Mouse (Mus musculus): ENCODE measurements around the gene Cst6. TPM values are rescaled to one million over a fixed set of nuclear protein-coding genes. Genes with fewer than 3 reads are reported as not detected.
A peak's percentile ranks its signal among the peaks of the same experiment; 100 is the strongest.
"Not testable (repeated sequence)": the region's sequence is repeated elsewhere in the genome, so short reads cannot be mapped to it uniquely, and the experiment has no call there.

The Cst6 gene
- polyA plus RNA-seq (2015; fragmentation: Nextera tagmentation; extraction: Ambion mirVana): 3.0 and 4.7 TPM in 2 replicates

GRCm38 (mm10) chr19:5349502-5349873, at the start of gene Cst6:
Gene Cst6 (minus strand): TSS chr19:5349574.
- not testable (repeated sequence) for H3K9me3 ChIP-seq (ENCODE audit: control insufficient read depth, low read length); H3K4me1 ChIP-seq (replicated peaks; ENCODE audit: control insufficient read depth, insufficient read depth, low read length); ATAC-seq; H3K27ac ChIP-seq (ENCODE audit: low read length); H3K36me3 ChIP-seq (ENCODE audit: control insufficient read depth, insufficient read depth); H3K27me3 ChIP-seq (replicated peaks; ENCODE audit: control insufficient read depth, insufficient read depth, low read length)
- peak within 1 kb of the TSS; percentile 41 for H3K4me3 ChIP-seq (replicated peaks; ENCODE audit: low read length)
- 62% methylated on average over 6 of the region's 6 CpGs for WGBS
- H3K4me2 ChIP-seq (ENCODE audit: low read length): peak within 1 kb of the TSS; percentile 74
- peak within 1 kb of the TSS; percentile 69 for H3K9ac ChIP-seq (replicated peaks; ENCODE audit: low read depth, low read length)

- peaks cover 2% of the 10 kb centered on the region; the same call in 1 of the 2 replicates for H3K4me1 ChIP-seq (replicated peaks; ENCODE audit: control insufficient read depth, insufficient read depth, low read length)
- no peak overlapping the region for H3K4me3 ChIP-seq (replicated peaks; ENCODE audit: low read length)
- no peak overlapping the region for H3K4me2 ChIP-seq (ENCODE audit: low read length)
- H3K9me3 ChIP-seq (ENCODE audit: control insufficient read depth, low read length): no peaks in the 10 kb centered on the region
- WGBS: 71% methylated on average over 4 of the region's 4 CpGs
- no peaks in the 10 kb centered on the region for H3K36me3 ChIP-seq (ENCODE audit: control insufficient read depth, insufficient read depth)
- no peak overlapping the region for H3K9ac ChIP-seq (replicated peaks; ENCODE audit: low read depth, low read length)
- no peak overlapping the region for H3K27ac ChIP-seq (ENCODE audit: low read length)
- no peak for ATAC-seq
- H3K27me3 ChIP-seq (replicated peaks; ENCODE audit: control insufficient read depth, insufficient read depth, low read length): no peaks in the 10 kb centered on the region
Measured at GRCm38 (mm10) chr19:5395371-5395770, 46.0 kb upstream of the Cst6 start.

DNA sequence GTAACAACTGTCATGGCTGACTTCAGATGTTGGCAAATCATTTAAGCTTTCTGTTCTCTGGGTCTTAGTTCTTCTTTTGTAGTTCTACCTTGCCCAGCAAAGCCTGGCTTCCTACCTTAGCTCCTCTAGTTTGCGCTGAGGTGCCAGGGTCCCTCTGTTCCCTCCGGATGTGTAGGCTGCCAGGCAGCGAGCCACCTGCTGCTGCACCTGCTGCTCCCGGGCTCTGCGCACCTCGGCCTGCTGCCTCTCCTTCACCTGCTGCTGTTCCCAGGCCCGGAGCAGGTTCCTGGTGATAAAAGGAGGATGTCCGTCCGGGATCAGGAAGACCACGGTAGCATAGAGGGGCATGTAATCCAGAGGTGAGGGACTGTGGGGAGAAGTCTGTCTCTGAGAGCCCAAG, 44.8 kb upstream of the Cst6 start:
- 58% methylated on average over 10 of the region's 10 CpGs for WGBS
- Histone ChIP-seq H3K4me1 (replicated peaks; ENCODE audit: control insufficient read depth, insufficient read depth, low read length) (peaks cover 14% of the 10 kb centered on the region), H3K9ac (replicated peaks; ENCODE audit: low read depth, low read length) (no peak overlapping the region), H3K27ac (ENCODE audit: low read length) (no peak overlapping the region), H3K36me3 (ENCODE audit: control insufficient read depth, insufficient read depth) (no peaks in the 10 kb centered on the region), H3K9me3 (ENCODE audit: control insufficient read depth, low read length) (no peaks in the 10 kb centered on the region), H3K4me3 (replicated peaks; ENCODE audit: low read length) (no peak overlapping the region), H3K27me3 (replicated peaks; ENCODE audit: control insufficient read depth, insufficient read depth, low read length) (no peaks in the 10 kb centered on the region), H3K4me2 (ENCODE audit: low read length) (no peak overlapping the region)
- ATAC-seq: no peak

DNA sequence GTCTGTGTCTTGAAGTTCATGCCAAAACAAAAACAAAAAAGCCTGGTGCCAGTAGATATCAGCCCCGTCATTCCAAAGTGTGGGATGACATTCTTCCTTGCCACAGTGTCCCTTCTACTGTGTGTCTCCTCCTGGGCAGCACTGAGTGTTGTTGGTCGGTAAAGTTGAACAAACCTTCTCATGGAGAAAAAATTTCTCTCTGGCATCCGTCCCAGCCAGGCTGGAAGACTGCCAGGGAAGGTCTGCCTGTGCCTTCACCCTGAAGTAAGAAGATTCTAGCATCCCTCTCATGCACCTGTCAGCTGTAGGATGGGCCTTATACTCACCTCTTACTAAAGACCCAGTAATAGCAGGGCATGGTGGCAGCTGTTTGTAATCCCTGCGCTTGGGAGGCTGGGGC, 43.5 kb upstream of the Cst6 start:
- Histone ChIP-seq H3K27me3 (replicated peaks; ENCODE audit: control insufficient read depth, insufficient read depth, low read length) (no peaks in the 10 kb centered on the region), H3K4me2 (ENCODE audit: low read length) (no peak overlapping the region), H3K9me3 (ENCODE audit: control insufficient read depth, low read length) (no peaks in the 10 kb centered on the region), H3K9ac (replicated peaks; ENCODE audit: low read depth, low read length) (no peak overlapping the region), H3K27ac (ENCODE audit: low read length) (no peak overlapping the region), H3K4me1 (replicated peaks; ENCODE audit: control insufficient read depth, insufficient read depth, low read length) (peaks cover 16% of the 10 kb centered on the region), H3K36me3 (ENCODE audit: control insufficient read depth, insufficient read depth) (no peaks in the 10 kb centered on the region), H3K4me3 (replicated peaks; ENCODE audit: low read length) (no peak overlapping the region)
- WGBS: 29% methylated on average over 4 of the region's 4 CpGs
- no peak for ATAC-seq

DNA sequence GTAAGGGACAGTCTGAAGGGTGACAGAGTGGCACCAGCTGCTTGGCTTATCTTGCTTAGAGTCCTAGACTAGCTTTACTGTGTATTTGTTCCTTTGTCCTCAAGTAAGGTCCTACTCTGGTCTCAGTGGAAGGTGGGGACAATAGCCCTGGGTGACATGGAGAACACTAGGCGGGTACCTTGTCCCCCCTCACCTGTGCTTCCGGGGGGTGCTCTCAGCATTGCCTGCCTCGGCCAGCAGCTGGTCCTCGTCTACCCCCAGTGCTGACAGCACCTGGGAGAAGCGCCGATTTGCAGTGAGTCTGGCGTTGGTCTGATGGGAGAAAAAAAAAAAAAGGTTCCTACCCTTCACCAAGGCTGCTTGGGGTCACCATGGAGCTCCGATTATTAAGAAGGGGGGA, 41.0 kb upstream of the Cst6 start:
- Histone ChIP-seq H3K27me3 (replicated peaks; ENCODE audit: control insufficient read depth, insufficient read depth, low read length) (no peaks in the 10 kb centered on the region), H3K4me3 (replicated peaks; ENCODE audit: low read length) (no peak overlapping the region), H3K9ac (replicated peaks; ENCODE audit: low read depth, low read length) (no peak overlapping the region), H3K9me3 (ENCODE audit: control insufficient read depth, low read length) (no peaks in the 10 kb centered on the region), H3K4me1 (replicated peaks; ENCODE audit: control insufficient read depth, insufficient read depth, low read length) (peaks cover 32% of the 10 kb centered on the region), H3K36me3 (ENCODE audit: control insufficient read depth, insufficient read depth) (no peaks in the 10 kb centered on the region), H3K4me2 (ENCODE audit: low read length) (no peak overlapping the region), H3K27ac (ENCODE audit: low read length) (no peak overlapping the region)
- WGBS: 88% methylated on average over 8 of the region's 8 CpGs
- no peak for ATAC-seq

DNA sequence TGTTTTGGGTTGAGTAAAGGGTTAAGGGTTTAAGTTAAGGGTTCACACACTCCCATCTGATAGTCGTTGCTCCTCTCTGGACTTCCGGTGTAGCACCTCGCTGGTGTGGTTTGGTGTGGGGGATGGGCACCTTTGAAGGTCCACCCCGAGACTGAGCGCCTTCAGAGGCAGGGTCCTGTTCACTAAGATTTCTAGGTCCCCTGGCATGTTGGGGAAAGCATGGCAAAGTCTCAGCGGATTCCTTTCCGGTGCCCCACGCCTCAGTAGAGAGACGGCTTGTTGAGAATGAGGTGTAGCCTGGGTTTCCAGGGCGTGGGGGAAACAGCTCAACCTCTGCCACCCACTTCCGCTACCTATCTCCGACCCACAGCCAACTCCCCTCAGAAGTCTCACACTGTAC, 40.3 kb upstream of the Cst6 start:
- Histone ChIP-seq H3K4me1 (replicated peaks; ENCODE audit: control insufficient read depth, insufficient read depth, low read length) (peaks cover 32% of the 10 kb centered on the region), H3K27me3 (replicated peaks; ENCODE audit: control insufficient read depth, insufficient read depth, low read length) (no peaks in the 10 kb centered on the region), H3K4me2 (ENCODE audit: low read length) (peak overlapping the region; percentile 65), H3K4me3 (replicated peaks; ENCODE audit: low read length) (peak overlapping the region; percentile 83), H3K9me3 (ENCODE audit: control insufficient read depth, low read length) (no peaks in the 10 kb centered on the region), H3K27ac (ENCODE audit: low read length) (no peak overlapping the region), H3K9ac (replicated peaks; ENCODE audit: low read depth, low read length) (no peak overlapping the region), H3K36me3 (ENCODE audit: control insufficient read depth, insufficient read depth) (no peaks in the 10 kb centered on the region)
- no peak for ATAC-seq
- WGBS: 62% methylated on average over 12 of the region's 12 CpGs

- peaks cover 5% of the 10 kb centered on the region for H3K36me3 ChIP-seq (ENCODE audit: control insufficient read depth, insufficient read depth)
- peak; percentile 97 for ATAC-seq
- H3K9ac ChIP-seq (replicated peaks; ENCODE audit: low read depth, low read length): peak within 1 kb of the TSS; percentile 79
- peak within 1 kb of the TSS; percentile 83 for H3K4me3 ChIP-seq (replicated peaks; ENCODE audit: low read length)
- peak within 1 kb of the TSS; percentile 65 for H3K4me2 ChIP-seq (ENCODE audit: low read length)
- no peaks in the 10 kb centered on the region for H3K27me3 ChIP-seq (replicated peaks; ENCODE audit: control insufficient read depth, insufficient read depth, low read length)
- WGBS: 2% methylated on average over 43 of the region's 43 CpGs
- H3K4me1 ChIP-seq (replicated peaks; ENCODE audit: control insufficient read depth, insufficient read depth, low read length): peaks cover 32% of the 10 kb centered on the region
- peak within 1 kb of the TSS; percentile 75 for H3K27ac ChIP-seq (ENCODE audit: low read length)
- H3K9me3 ChIP-seq (ENCODE audit: control insufficient read depth, low read length): no peaks in the 10 kb centered on the region
Measured at GRCm38 (mm10) chr19:5388588-5389242, 39.3 kb upstream of the Cst6 start, which contains the start of gene Sart1. Gene Sart1 (minus strand): TSS chr19:5388703.

- WGBS: under 1% methylated on average over 36 of the region's 43 CpGs
- Histone ChIP-seq H3K27me3 (replicated peaks; ENCODE audit: control insufficient read depth, insufficient read depth, low read length) (no peaks in the 10 kb centered on the region), H3K9ac (replicated peaks; ENCODE audit: low read depth, low read length) (peak overlapping the region; percentile 79), H3K27ac (ENCODE audit: low read length) (peak overlapping the region; percentile 75), H3K36me3 (ENCODE audit: control insufficient read depth, insufficient read depth) (peaks cover 12% of the 10 kb centered on the region), H3K9me3 (ENCODE audit: control insufficient read depth, low read length) (no peaks in the 10 kb centered on the region), H3K4me1 (replicated peaks; ENCODE audit: control insufficient read depth, insufficient read depth, low read length) (peaks cover 32% of the 10 kb centered on the region), H3K4me3 (replicated peaks; ENCODE audit: low read length) (peak overlapping the region; percentile 83), H3K4me2 (ENCODE audit: low read length) (peak overlapping the region; percentile 61)
- peak; percentile 24; the same call in 1 of the 2 replicates for ATAC-seq
Measured at GRCm38 (mm10) chr19:5388011-5388441, 38.7 kb upstream of the Cst6 start.

GRCm38 (mm10) chr19:5384715-5385114, 35.3 kb upstream of the Cst6 start:
- Histone ChIP-seq H3K4me2 (ENCODE audit: low read length) (no peak overlapping the region), H3K36me3 (ENCODE audit: control insufficient read depth, insufficient read depth) (peaks cover 40% of the 10 kb centered on the region), H3K27me3 (replicated peaks; ENCODE audit: control insufficient read depth, insufficient read depth, low read length) (no peaks in the 10 kb centered on the region), H3K9ac (replicated peaks; ENCODE audit: low read depth, low read length) (no peak overlapping the region), H3K4me3 (replicated peaks; ENCODE audit: low read length) (no peak overlapping the region), H3K4me1 (replicated peaks; ENCODE audit: control insufficient read depth, insufficient read depth, low read length) (peaks cover 23% of the 10 kb centered on the region), H3K9me3 (ENCODE audit: control insufficient read depth, low read length) (no peaks in the 10 kb centered on the region), H3K27ac (ENCODE audit: low read length) (no peak overlapping the region)
- 92% methylated on average over 7 of the region's 8 CpGs for WGBS
- no peak for ATAC-seq
